Mouse (Mus musculus): ENCODE data around the gene Dennd4a. TPM values are rescaled to one million over a fixed set of nuclear protein-coding genes. Genes with fewer than 3 reads are reported as not detected.

Gene Dennd4a
- polyA plus RNA-seq, 1 experiment from 2014 or later: 11.6 TPM

- Histone ChIP-seq H3K27me3 (replicated peaks; ENCODE audit: control insufficient read depth, insufficient read depth, low read length) (no peaks in the 10 kb centered on the region), H3K4me1 (replicated peaks; ENCODE audit: control insufficient read depth, insufficient read depth, low read length) (no peaks in the 10 kb centered on the region), H3K9me3 (ENCODE audit: control insufficient read depth, low read length) (no peaks in the 10 kb centered on the region), H3K27ac (ENCODE audit: low read length) (no peak overlapping the region), H3K4me2 (ENCODE audit: low read length) (no peak overlapping the region), H3K4me3 (replicated peaks; ENCODE audit: low read length) (no peak overlapping the region), H3K36me3 (ENCODE audit: control insufficient read depth, insufficient read depth) (no peaks in the 10 kb centered on the region), H3K9ac (replicated peaks; ENCODE audit: low read depth, low read length) (no peak overlapping the region)
- no peak for ATAC-seq
- 36% methylated on average over 3 of the region's 3 CpGs for WGBS
Observed at GRCm38 (mm10) chr9:64820086-64820795, 9.1 kb downstream of the Dennd4a start.

- WGBS: 88% methylated on average over 7 of the region's 7 CpGs
- no peaks in the 10 kb centered on the region for H3K9me3 ChIP-seq (ENCODE audit: control insufficient read depth, low read length)
- no peaks in the 10 kb centered on the region for H3K27me3 ChIP-seq (replicated peaks; ENCODE audit: control insufficient read depth, insufficient read depth, low read length)
- H3K36me3 ChIP-seq (ENCODE audit: control insufficient read depth, insufficient read depth): no peaks in the 10 kb centered on the region
- no peak overlapping the region for H3K27ac ChIP-seq (ENCODE audit: low read length)
- ATAC-seq: no peak
- no peak overlapping the region for H3K4me3 ChIP-seq (replicated peaks; ENCODE audit: low read length)
- no peak overlapping the region for H3K4me2 ChIP-seq (ENCODE audit: low read length)
- H3K4me1 ChIP-seq (replicated peaks; ENCODE audit: control insufficient read depth, insufficient read depth, low read length): 0 out of 2 replicates have a peak, but pooled peaks cover 4% of the 10 kb centered on the region
- no peak overlapping the region for H3K9ac ChIP-seq (replicated peaks; ENCODE audit: low read depth, low read length)
Observed at GRCm38 (mm10) chr9:64822235-64822634, 11.1 kb downstream of the Dennd4a start.

DNA sequence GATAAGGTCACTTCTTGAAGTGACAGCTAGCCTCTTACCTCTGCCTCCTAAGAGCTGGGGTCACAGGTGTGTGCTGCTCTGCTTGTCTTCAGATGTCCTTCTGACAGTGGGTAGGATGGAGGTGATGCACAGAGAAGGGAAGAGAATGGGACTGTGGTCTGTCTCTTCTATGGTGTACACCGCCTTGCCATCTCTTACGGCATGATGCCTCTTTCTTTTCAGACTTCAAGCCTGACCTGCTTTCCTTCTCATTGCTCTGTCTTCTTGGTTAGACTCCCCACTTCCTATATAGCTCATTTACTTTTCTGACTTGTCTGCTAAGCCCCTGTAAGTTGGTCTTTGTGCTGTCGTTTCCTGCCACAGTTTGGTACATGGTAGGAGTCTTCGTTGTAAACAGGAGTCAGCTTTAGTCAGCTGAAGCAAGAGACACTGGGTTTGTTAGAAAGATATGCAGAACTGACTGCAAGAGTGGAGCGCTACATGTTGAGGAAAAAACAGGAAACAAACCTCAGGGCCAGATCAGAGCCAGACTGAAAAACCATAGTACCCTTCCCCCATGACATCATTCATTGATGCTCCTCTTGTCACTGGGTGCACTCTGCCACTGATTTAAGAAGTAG lies 13.4 kb downstream of the Dennd4a start:
- no peak overlapping the region for H3K27ac ChIP-seq (ENCODE audit: low read length)
- H3K4me1 ChIP-seq (replicated peaks; ENCODE audit: control insufficient read depth, insufficient read depth, low read length): 0 out of 2 replicates have a peak, but pooled peaks cover 4% of the 10 kb centered on the region
- no peaks in the 10 kb centered on the region for H3K36me3 ChIP-seq (ENCODE audit: control insufficient read depth, insufficient read depth)
- no peak overlapping the region for H3K4me2 ChIP-seq (ENCODE audit: low read length)
- no peak overlapping the region for H3K4me3 ChIP-seq (replicated peaks; ENCODE audit: low read length)
- H3K9me3 ChIP-seq (ENCODE audit: control insufficient read depth, low read length): no peaks in the 10 kb centered on the region
- WGBS: 87% methylated on average over 5 of the region's 5 CpGs
- ATAC-seq: no peak
- H3K9ac ChIP-seq (replicated peaks; ENCODE audit: low read depth, low read length): no peak overlapping the region
- no peaks in the 10 kb centered on the region for H3K27me3 ChIP-seq (replicated peaks; ENCODE audit: control insufficient read depth, insufficient read depth, low read length)

DNA sequence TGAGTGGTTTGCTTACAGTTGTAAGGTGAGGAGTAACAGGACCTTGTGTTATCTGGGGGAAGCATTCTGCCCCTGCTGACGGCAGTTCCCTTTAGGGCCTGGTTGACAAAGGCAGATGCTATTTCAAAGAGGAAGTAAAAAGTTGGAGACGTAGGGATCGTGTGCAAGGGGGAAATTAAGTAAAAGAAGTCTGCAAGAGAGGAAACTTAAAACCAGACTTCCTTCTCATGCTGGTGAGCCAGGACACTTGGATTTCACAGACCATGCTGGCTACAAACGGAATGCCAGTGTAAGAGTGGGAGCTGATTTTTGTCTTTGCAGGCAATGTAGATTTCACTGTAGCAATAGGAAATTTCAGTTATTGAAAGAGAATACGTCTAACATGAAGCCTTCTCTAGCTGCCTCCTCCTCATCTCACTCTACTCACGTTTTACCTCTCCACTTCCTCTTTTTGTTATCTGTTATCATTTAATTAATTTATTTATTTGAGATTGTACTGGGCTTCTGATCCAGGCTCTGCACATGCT lies 19.0 kb downstream of the Dennd4a start:
- Histone ChIP-seq H3K9ac (replicated peaks; ENCODE audit: low read depth, low read length) (no peak overlapping the region), H3K4me3 (replicated peaks; ENCODE audit: low read length) (no peak overlapping the region), H3K36me3 (ENCODE audit: control insufficient read depth, insufficient read depth) (no peaks in the 10 kb centered on the region), H3K27me3 (replicated peaks; ENCODE audit: control insufficient read depth, insufficient read depth, low read length) (no peaks in the 10 kb centered on the region), H3K27ac (ENCODE audit: low read length) (no peak overlapping the region), H3K9me3 (ENCODE audit: control insufficient read depth, low read length) (no peaks in the 10 kb centered on the region), H3K4me2 (ENCODE audit: low read length) (no peak overlapping the region), H3K4me1 (replicated peaks; ENCODE audit: control insufficient read depth, insufficient read depth, low read length) (0 out of 2 replicates have a peak, but pooled peaks cover 4% of the 10 kb centered on the region)
- ATAC-seq: no peak
- WGBS: 79% methylated on average over 6 of the region's 6 CpGs

DNA sequence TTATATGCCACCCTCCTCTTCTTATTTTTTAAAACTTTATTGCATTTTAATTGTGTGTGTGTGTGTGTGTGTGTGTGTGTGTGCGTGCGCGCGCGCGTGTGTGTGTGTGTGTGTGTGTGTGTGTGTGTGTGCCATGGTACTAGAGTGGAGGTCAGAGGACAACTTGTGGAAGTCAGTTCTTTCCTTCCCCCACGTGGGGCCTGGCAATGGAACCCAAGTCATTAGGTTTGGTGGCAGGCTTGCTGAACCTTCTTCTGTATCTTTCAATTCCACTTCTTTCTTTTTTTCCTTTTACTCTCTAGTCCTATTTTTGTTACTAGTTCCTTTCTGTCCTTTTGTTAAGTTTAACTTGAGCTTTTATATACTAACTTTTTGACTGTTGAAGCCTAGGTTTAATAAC lies 19.5 kb downstream of the Dennd4a start:
- H3K27ac ChIP-seq (ENCODE audit: low read length): no peak overlapping the region
- no peak overlapping the region for H3K4me3 ChIP-seq (replicated peaks; ENCODE audit: low read length)
- H3K9me3 ChIP-seq (ENCODE audit: control insufficient read depth, low read length): no peaks in the 10 kb centered on the region
- H3K4me1 ChIP-seq (replicated peaks; ENCODE audit: control insufficient read depth, insufficient read depth, low read length): 0 out of 2 replicates have a peak, but pooled peaks cover 4% of the 10 kb centered on the region
- H3K27me3 ChIP-seq (replicated peaks; ENCODE audit: control insufficient read depth, insufficient read depth, low read length): no peaks in the 10 kb centered on the region
- no peak overlapping the region for H3K9ac ChIP-seq (replicated peaks; ENCODE audit: low read depth, low read length)
- H3K36me3 ChIP-seq (ENCODE audit: control insufficient read depth, insufficient read depth): no peaks in the 10 kb centered on the region
- no peak overlapping the region for H3K4me2 ChIP-seq (ENCODE audit: low read length)
- ATAC-seq: no peak
- 86% methylated on average over 7 of the region's 7 CpGs for WGBS

- Histone ChIP-seq H3K9me3 (ENCODE audit: control insufficient read depth, low read length) (no peaks in the 10 kb centered on the region), H3K4me3 (replicated peaks; ENCODE audit: low read length) (no peak overlapping the region), H3K4me1 (replicated peaks; ENCODE audit: control insufficient read depth, insufficient read depth, low read length) (no peaks in the 10 kb centered on the region), H3K36me3 (ENCODE audit: control insufficient read depth, insufficient read depth) (no peaks in the 10 kb centered on the region), H3K9ac (replicated peaks; ENCODE audit: low read depth, low read length) (no peak overlapping the region), H3K27me3 (replicated peaks; ENCODE audit: control insufficient read depth, insufficient read depth, low read length) (no peaks in the 10 kb centered on the region), H3K4me2 (ENCODE audit: low read length) (no peak overlapping the region), H3K27ac (ENCODE audit: low read length) (no peak overlapping the region)
- no peak for ATAC-seq
- 98% methylated on average over 2 of the region's 2 CpGs for WGBS
Observed at GRCm38 (mm10) chr9:64831760-64832159, 20.6 kb downstream of the Dennd4a start.

GRCm38 (mm10) chr9:64834418-64834817 lies 23.3 kb downstream of the Dennd4a start:
- H3K4me1 ChIP-seq (replicated peaks; ENCODE audit: control insufficient read depth, insufficient read depth, low read length): no peaks in the 10 kb centered on the region
- H3K27me3 ChIP-seq (replicated peaks; ENCODE audit: control insufficient read depth, insufficient read depth, low read length): no peaks in the 10 kb centered on the region
- H3K9me3 ChIP-seq (ENCODE audit: control insufficient read depth, low read length): no peaks in the 10 kb centered on the region
- no peak overlapping the region for H3K4me2 ChIP-seq (ENCODE audit: low read length)
- no peaks in the 10 kb centered on the region for H3K36me3 ChIP-seq (ENCODE audit: control insufficient read depth, insufficient read depth)
- H3K9ac ChIP-seq (replicated peaks; ENCODE audit: low read depth, low read length): no peak overlapping the region
- H3K4me3 ChIP-seq (replicated peaks; ENCODE audit: low read length): no peak overlapping the region
- H3K27ac ChIP-seq (ENCODE audit: low read length): no peak overlapping the region
- no peak for ATAC-seq
- 95% methylated on average over 3 of the region's 3 CpGs for WGBS

DNA sequence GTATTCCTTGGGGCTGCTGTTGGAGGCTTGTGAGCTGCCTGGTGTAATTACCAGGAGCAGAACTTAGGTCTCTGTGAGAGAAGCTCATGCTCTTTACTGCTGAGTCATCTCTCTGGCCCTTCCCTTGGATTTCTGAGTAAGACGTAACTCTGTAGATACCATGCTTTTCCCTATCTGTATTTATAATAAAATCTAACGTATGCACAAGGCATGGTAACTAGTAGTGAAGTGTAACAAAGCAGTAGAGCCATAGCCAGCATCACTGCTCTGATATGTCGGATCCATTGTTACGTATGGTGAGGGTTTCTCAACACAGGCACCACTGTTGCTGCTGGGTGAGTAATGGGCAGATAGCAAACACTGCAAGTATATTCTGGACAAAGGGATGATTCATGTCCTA lies 34.2 kb downstream of the Dennd4a start:
- Histone ChIP-seq H3K27me3 (replicated peaks; ENCODE audit: control insufficient read depth, insufficient read depth, low read length) (no peaks in the 10 kb centered on the region), H3K9me3 (ENCODE audit: control insufficient read depth, low read length) (no peaks in the 10 kb centered on the region), H3K4me1 (replicated peaks; ENCODE audit: control insufficient read depth, insufficient read depth, low read length) (no peaks in the 10 kb centered on the region), H3K27ac (ENCODE audit: low read length) (no peak overlapping the region), H3K36me3 (ENCODE audit: control insufficient read depth, insufficient read depth) (0 out of 2 replicates have a peak, but pooled peaks cover 2% of the 10 kb centered on the region), H3K4me3 (replicated peaks; ENCODE audit: low read length) (no peak overlapping the region), H3K9ac (replicated peaks; ENCODE audit: low read depth, low read length) (no peak overlapping the region), H3K4me2 (ENCODE audit: low read length) (no peak overlapping the region)
- 87% methylated on average over 4 of the region's 4 CpGs for WGBS
- no peak for ATAC-seq

DNA sequence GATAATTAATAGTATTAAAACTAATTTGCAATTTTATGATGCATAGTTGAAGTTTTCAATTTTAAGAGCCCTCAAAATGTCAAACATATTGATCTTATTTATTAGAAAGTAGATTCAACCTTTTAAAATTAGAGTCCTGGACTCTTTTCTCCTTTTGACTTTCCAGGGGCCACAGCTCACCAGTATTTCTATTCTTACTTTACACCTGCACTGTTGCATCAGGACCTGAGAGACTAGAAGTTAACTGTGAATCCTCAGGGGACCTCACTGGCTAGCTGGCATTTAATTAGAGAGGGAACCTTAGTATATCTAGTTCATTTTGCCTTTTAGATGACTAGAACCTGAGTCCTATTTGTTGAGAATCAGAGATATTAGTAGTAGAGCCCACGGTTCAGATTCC lies 38.4 kb downstream of the Dennd4a start:
- 87% methylated on average over 1 of the region's 1 CpGs for WGBS
- no peak for ATAC-seq
- H3K4me3 ChIP-seq (replicated peaks; ENCODE audit: low read length): no peak overlapping the region

More for the DNA sequence above, 38.4 kb downstream of the Dennd4a start:
- no peak overlapping the region for H3K27ac ChIP-seq (ENCODE audit: low read length)
- no peak overlapping the region for H3K9ac ChIP-seq (replicated peaks; ENCODE audit: low read depth, low read length)
- H3K36me3 ChIP-seq (ENCODE audit: control insufficient read depth, insufficient read depth): peaks cover 4% of the 10 kb centered on the region
- H3K4me1 ChIP-seq (replicated peaks; ENCODE audit: control insufficient read depth, insufficient read depth, low read length): no peaks in the 10 kb centered on the region
- H3K27me3 ChIP-seq (replicated peaks; ENCODE audit: control insufficient read depth, insufficient read depth, low read length): no peaks in the 10 kb centered on the region
- H3K9me3 ChIP-seq (ENCODE audit: control insufficient read depth, low read length): no peaks in the 10 kb centered on the region
- no peak overlapping the region for H3K4me2 ChIP-seq (ENCODE audit: low read length)

All from forebrain, embryonic 16.5 days (tissue).